Mouse (Mus musculus) kidney, embryonic 16.5 days (tissue): ENCODE data around the gene Gtpbp4. TPM values are rescaled to one million over a fixed set of nuclear protein-coding genes. Genes with fewer than 3 reads are reported as not detected.
"Not testable (repeated sequence)": the region's sequence is repeated elsewhere in the genome, so short reads cannot be mapped to it uniquely, and the experiment has no call there.

Experiments
- ATAC-seq: fragments of 200-750 bp; cut with Nextera tagmentation; 2 replicates; pipeline ENCODE4 v1.8.0; 2017; ENCODE audit warnings: moderate TSS enrichment; ENCODE audit not compliant: low FRiP score, low TSS enrichment
- H3K27ac ChIP-seq: fragments of 300-500 bp; sonication (generic); 2 replicates; pipeline ENCODE4 v1.5.1; 2014; ENCODE audit warnings: low read length
- H3K27me3 ChIP-seq: fragments of 300-500 bp; sonication (generic); 2 replicates; pipeline ENCODE4 v1.6.1; 2014; ENCODE audit warnings: low read length, control low read depth, mixed read lengths; ENCODE audit not compliant: insufficient read depth
- H3K36me3 ChIP-seq: fragments of 300-500 bp; sonication (generic); 2 replicates; pipeline ENCODE4 v1.6.1; 2014; ENCODE audit warnings: low read length, control low read depth, mixed read lengths; ENCODE audit not compliant: insufficient read depth
- H3K4me1 ChIP-seq: fragments of 300-500 bp; sonication (generic); 2 replicates; pipeline ENCODE4 v1.6.1; 2014; ENCODE audit warnings: low read length, control low read depth, mixed read lengths; ENCODE audit not compliant: insufficient read depth
- H3K4me2 ChIP-seq: fragments of 300-500 bp; sonication (generic); replicated peaks from 2 replicates; pipeline ENCODE4 v1.6.1; 2014; ENCODE audit warnings: low read depth, low read length
- H3K4me3 ChIP-seq: fragments of 300-500 bp; sonication (generic); 2 replicates; pipeline ENCODE4 v1.5.1; 2014; ENCODE audit warnings: mild to moderate bottlenecking, low read length
- H3K9ac ChIP-seq: fragments of 300-500 bp; sonication (generic); replicated peaks from 2 replicates; pipeline ENCODE4 v1.6.1; 2014; ENCODE audit warnings: low read length
- H3K9me3 ChIP-seq: fragments of 300-500 bp; sonication (generic); 2 replicates; pipeline ENCODE4 v1.6.1; 2016; ENCODE audit warnings: low read length, control low read depth
- WGBS: fragments of 180-500 bp; shearing (Covaris S2); extraction: QIAGEN DNeasy Blood & Tissue Kit; methylation state at CpG from one replicate; pipeline ENCODE4 v1.1.7; 2014; 5-methylcytosine and 5-hydroxymethylcytosine counted together
- microRNA-seq: library from miRNA; unstranded; fragments of <30 nt; microRNA quantifications from one replicate; pipeline ENCODE4, GENCODE M21; 2016
- polyA plus RNA-seq: library from polyadenylated mRNA; unstranded; fragments of >200 nt; fragmentation: Nextera tagmentation; extraction: Ambion mirVana; gene quantifications from 2 replicates; pipeline ENCODE4 v1.2.1, GENCODE M21; 2015

Gtpbp4 gene
- polyA plus RNA-seq, 1 experiment from 2014 or later = 82.6 TPM

DNA sequence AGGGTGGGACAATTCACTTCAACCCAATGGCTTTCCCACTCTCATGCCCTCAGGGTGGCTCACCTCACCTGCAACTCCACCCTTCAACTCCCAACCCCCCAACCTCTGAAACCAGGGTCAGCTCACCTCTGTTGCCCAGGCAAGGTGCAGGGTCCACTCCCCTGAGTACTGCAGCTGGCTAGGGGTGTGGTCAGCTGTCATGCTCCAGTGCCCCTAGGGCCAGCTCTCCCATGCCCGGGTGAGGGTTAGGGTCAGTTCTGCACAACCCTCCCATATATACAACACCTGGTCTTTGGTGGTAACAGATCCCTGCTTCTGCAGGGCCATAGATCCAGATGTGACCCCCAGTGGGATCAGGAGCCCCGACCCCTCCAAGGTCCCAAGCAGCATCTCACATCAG is 40.8 kb downstream of the Gtpbp4 start:
- not testable (repeated sequence) for H3K4me1 ChIP-seq, H3K4me2 ChIP-seq, H3K9ac ChIP-seq, H3K4me3 ChIP-seq, H3K9me3 ChIP-seq, H3K27me3 ChIP-seq, H3K36me3 ChIP-seq, H3K27ac ChIP-seq
- ATAC-seq = 0 out of 2 replicates have a peak, but pooled peaks have one; percentile 44
- 65% methylated on average over 2 of the region's 2 CpGs for WGBS

DNA sequence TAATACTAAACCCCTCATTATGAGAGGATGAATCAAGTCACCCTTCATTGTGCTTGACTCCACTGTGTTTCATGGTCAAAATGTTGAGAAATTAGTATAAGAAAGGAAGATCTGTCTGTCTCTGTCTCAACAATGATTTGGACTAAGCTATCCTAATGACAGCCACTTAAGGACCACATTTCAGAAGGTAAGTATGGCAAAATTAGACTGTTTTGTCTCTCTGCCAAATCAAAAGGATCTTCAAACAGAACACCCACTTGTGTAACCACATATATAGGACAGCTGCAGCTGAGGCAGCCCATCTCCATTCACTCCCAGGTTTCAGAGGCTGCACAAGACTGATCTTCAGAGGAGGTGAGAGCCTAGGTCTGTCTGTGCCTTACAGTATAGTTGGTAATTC is 43.3 kb downstream of the Gtpbp4 start, which contains the start of gene Idi2:
Gene Idi2 (plus strand): TSS at position 301 of the 400 bp plus-strand sequence.
- ATAC-seq, H3K4me1 ChIP-seq, H3K27ac ChIP-seq, H3K36me3 ChIP-seq, H3K9ac ChIP-seq, H3K9me3 ChIP-seq, H3K27me3 ChIP-seq, H3K4me3 ChIP-seq, H3K4me2 ChIP-seq: not testable (repeated sequence)

DNA sequence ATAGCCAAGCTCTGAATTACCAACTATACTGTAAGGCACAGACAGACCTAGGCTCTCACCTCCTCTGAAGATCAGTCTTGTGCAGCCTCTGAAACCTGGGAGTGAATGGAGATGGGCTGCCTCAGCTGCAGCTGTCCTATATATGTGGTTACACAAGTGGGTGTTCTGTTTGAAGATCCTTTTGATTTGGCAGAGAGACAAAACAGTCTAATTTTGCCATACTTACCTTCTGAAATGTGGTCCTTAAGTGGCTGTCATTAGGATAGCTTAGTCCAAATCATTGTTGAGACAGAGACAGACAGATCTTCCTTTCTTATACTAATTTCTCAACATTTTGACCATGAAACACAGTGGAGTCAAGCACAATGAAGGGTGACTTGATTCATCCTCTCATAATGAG is 47.8 kb downstream of the Gtpbp4 start, which contains the start of gene Gm9745:
Gene Gm9745 (minus strand): TSS at position 101 of the 400 bp plus-strand sequence.
- ATAC-seq, H3K9me3 ChIP-seq, H3K4me2 ChIP-seq, H3K4me1 ChIP-seq, H3K27me3 ChIP-seq, H3K4me3 ChIP-seq, H3K9ac ChIP-seq, H3K27ac ChIP-seq, H3K36me3 ChIP-seq: not testable (repeated sequence)

DNA sequence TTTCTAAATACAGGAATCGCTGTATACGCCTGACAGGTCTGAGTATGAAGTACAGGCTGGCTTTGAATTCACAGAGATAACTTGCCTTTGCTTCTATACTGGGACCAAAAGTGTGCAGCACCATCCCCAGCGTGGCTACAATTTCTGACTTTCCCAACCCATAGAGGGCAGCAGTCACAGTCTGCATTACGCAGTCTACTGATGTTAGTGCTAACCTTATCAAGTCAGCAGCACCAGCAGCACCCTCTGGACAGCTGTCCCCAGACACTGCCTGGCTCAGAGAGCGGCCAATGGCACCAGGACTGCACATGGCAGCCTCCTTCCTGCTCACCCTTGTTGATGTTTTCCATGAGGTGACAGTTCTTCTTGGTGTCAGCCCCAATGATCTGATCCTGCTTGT is 52.1 kb downstream of the Gtpbp4 start:
- no CpG with 5 or more reads among the region's 5 CpGs for WGBS
- ATAC-seq, H3K4me2 ChIP-seq, H3K27me3 ChIP-seq, H3K4me1 ChIP-seq, H3K4me3 ChIP-seq, H3K36me3 ChIP-seq, H3K27ac ChIP-seq, H3K9me3 ChIP-seq, H3K9ac ChIP-seq: not testable (repeated sequence)

DNA sequence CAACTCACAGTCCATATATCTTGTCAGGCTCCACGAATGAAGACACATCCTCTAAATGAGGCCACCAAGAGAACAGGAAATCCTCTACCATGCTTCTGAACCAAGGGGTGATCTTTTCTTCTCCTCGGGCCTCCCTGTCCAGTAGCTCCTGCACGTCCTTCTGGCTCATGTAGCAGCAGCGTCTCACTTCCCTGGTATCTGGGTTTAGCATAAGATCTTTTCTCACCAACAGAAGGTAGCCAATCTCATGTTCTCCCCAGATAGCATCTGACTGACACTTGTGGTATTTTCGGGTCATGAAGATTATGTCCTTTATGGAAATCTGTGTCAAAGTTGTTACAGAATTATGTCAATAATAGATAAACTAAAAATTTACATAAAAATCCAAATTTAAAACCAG is 54.2 kb downstream of the Gtpbp4 start:
- 14% methylated on average over 1 of the region's 5 CpGs for WGBS

DNA sequence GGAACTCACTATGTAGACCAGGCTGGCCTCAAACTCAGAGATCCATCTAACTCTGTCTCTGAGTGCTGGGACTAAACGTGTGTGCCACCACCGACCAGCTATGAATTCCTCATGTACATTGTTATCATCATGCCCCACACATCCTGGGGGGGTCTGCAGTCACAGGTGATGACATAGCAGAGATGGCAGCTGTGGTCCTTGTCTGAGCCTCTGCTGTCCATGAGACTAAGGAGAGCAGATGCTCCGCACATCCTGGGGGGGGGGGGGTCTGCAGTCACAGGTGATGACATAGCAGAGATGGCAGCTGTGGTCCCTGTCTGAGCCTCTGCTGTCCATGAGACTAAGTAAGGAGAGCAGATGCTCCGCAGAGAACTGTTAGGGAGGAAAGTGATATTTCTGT is 54.8 kb downstream of the Gtpbp4 start:
- H3K27me3 ChIP-seq, H3K9me3 ChIP-seq, H3K4me2 ChIP-seq, H3K36me3 ChIP-seq, H3K9ac ChIP-seq, ATAC-seq, H3K4me3 ChIP-seq, H3K27ac ChIP-seq, H3K4me1 ChIP-seq: not testable (repeated sequence)
- WGBS = 93% methylated on average over 4 of the region's 4 CpGs

More for the DNA sequence above, 54.2 kb downstream of the Gtpbp4 start:
- not testable (repeated sequence) for H3K9me3 ChIP-seq, H3K4me1 ChIP-seq, H3K36me3 ChIP-seq, H3K9ac ChIP-seq, H3K27me3 ChIP-seq, H3K27ac ChIP-seq, ATAC-seq, H3K4me3 ChIP-seq, H3K4me2 ChIP-seq

DNA sequence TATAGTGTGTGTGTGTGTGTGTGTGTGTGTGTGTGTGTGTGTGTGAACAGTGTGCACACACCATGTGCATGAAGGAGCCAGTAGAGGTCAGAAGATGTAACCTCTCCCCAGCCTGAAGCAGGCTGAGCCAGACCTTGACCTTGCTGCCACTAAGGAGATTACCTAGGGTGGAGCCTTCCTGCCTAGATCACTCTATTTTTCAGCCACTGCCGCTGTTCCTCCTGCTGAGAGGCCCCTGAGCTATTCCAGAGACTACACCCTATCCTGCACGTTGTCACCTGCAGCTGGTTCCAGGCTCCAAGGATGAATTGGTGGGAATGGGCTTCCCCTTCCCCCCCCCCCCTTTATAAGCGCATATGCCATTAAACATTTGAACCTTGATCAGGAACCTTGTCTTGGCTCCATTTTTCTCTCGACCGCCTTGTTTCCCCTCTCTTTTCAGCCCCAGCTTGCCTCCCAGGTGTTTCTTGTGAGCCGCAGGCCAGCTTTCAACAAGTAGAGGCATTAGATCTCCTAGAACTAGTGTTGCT is 58.2 kb downstream of the Gtpbp4 start:
- WGBS = 76% methylated on average over 5 of the region's 6 CpGs
- not testable (repeated sequence) for H3K27me3 ChIP-seq, H3K9me3 ChIP-seq, H3K27ac ChIP-seq, ATAC-seq, H3K4me2 ChIP-seq, H3K9ac ChIP-seq, H3K4me3 ChIP-seq, H3K36me3 ChIP-seq, H3K4me1 ChIP-seq

DNA sequence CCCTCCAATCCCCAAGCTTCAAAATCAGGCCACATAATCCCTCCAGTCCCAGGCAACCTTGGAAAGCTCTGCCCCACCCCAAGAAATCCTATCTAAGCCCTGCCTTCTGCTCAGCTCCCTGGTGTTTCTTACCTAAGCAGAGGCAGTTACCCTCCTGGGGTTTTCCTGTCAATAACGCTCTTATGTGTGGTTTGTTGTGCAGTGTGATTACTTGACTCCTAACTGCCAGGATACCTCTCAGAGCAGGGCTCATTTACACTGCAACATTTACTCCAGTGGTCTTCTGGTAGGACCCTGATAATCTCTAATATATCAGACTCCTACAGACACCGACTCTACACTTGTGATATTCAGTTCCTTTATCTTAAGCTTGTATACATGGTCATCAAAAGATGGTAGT is 62.4 kb downstream of the Gtpbp4 start:
- no peaks in the 10 kb centered on the region for H3K27me3 ChIP-seq
- H3K36me3 ChIP-seq = no peaks in the 10 kb centered on the region
- H3K4me2 ChIP-seq = no peak overlapping the region
- no peaks in the 10 kb centered on the region for H3K9me3 ChIP-seq
- H3K4me1 ChIP-seq = no peaks in the 10 kb centered on the region
- H3K4me3 ChIP-seq = no peak overlapping the region
- no peak overlapping the region for H3K27ac ChIP-seq
- no peak for ATAC-seq
- H3K9ac ChIP-seq = no peak overlapping the region
- 74% methylated on average over 2 of the region's 2 CpGs for WGBS

Small RNAs within 50 kb of the gene (microRNA-seq; reads per million reads assigned to microRNA genes)
- gene Gm22750 = not detected

Other genes starting within 250 kb of the Gtpbp4 start
- 21.0 and 21.6 TPM in 2 replicates for gene Wdr37, start 124.2 kb downstream of the Gtpbp4 start, polyA plus RNA-seq
- gene Idi1, start 110.6 kb downstream of the Gtpbp4 start, polyA plus RNA-seq = 59.7 and 62.6 TPM in 2 replicates
- not detected in 2 replicates for gene Gm9745, start 47.9 kb downstream of the Gtpbp4 start, polyA plus RNA-seq
- not detected in 2 replicates for gene Idi2, start 43.2 kb downstream of the Gtpbp4 start, polyA plus RNA-seq
- 32.3 and 36.3 TPM in 2 replicates for gene Larp4b, start 97.8 kb upstream of the Gtpbp4 start, polyA plus RNA-seq